Mouse (Mus musculus) heart, postnatal 25 days (tissue): Measurements from ENCODE around the gene Dusp27. TPM values are rescaled to one million over a fixed set of nuclear protein-coding genes. Genes with fewer than 3 reads are reported as not detected.

Experiments
- DNase-seq: peaks from one replicate; pipeline ENCODE4 v3.0.0; 2022; ENCODE audit warnings: low spot score
- intact Hi-C: fragments of 180-260 bp; cut with DNase I; formaldehyde crosslinking; loops from one replicate; pipeline ENCODE4 v1.15.1; 2025
- total RNA-seq, 2 experiments: library from RNA; stranded (reverse); gene quantifications; 2 replicates each; pipeline ENCODE4 v1.2.3; 2021

Dusp27 gene
- total RNA-seq, 2 experiments from 2014 or later = 42.5 to 48.0 TPM

GRCm38 (mm10) chr1:166053285-166053955, 74.3 kb downstream of the Dusp27 start:
- intact Hi-C loops = no loop called here

GRCm38 (mm10) chr1:166049046-166049827, 78.5 kb downstream of the Dusp27 start:
- intact Hi-C loops = no loop called here
- no peak for DNase-seq

More at GRCm38 (mm10) chr1:166053285-166053955, 74.3 kb downstream of the Dusp27 start:
- no peak for DNase-seq

GRCm38 (mm10) chr1:166048230-166048911, 79.4 kb downstream of the Dusp27 start:
- intact Hi-C loops = no loop called here
- no peak for DNase-seq

Other genes starting within 250 kb of the Dusp27 start
- 10 to 100 TPM; 11.8 to 13.0 TPM for gene Pou2f1, start 125.2 kb downstream of the Dusp27 start, total RNA-seq
- gene Gpa33, start 2.3 kb upstream of the Dusp27 start, total RNA-seq = not detected
- gene Mael, start 110.8 kb upstream of the Dusp27 start, total RNA-seq = not detected
- 1 to 10 TPM; 2.8 to 3.6 TPM for gene Ildr2, start 126.2 kb upstream of the Dusp27 start, total RNA-seq